Mouse (Mus musculus) cortical plate, adult 2 months (tissue): ENCODE measurements around the gene Tmem115.
"Not testable (repeated sequence)": the region's sequence is repeated elsewhere in the genome, so short reads cannot be mapped to it uniquely, and the experiment has no call there.

Experiments used
- CTCF ChIP-seq: fragments of 200-500 bp; IDR thresholded peaks from 2 replicates; pipeline ENCODE4 v1.5.1; 2011; ENCODE audit warnings: mild to moderate bottlenecking, control low read depth, low read length; ENCODE audit not compliant: insufficient read depth; ENCODE audit errors: extremely low read depth
- POLR2A ChIP-seq: fragments of 200-500 bp; IDR thresholded peaks from 2 replicates; pipeline ENCODE4 v1.6.1; 2011; ENCODE audit warnings: mild to moderate bottlenecking, low read length, control low read depth; ENCODE audit not compliant: insufficient read depth; ENCODE audit errors: extremely low read depth

DNA sequence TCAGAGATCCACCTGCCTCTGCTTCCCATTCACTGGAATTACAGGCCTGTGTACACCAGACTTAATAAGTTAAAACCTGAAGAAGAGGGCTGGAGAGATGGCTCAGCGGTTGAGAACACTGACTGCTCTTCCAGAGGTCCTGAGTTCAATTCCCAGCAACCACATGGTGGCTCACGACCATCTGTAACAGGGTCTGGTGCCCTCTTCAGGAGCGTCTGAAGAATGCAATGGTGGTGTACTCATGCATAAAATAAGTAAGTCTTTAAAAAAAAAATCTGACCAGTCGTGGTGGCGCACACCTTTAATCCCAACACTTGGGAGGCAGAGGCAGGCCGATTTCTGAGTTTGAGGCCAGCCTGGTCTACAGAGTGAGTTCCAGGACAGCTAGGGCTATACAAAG lies 40.0 kb downstream of the Tmem115 start:
- not testable (repeated sequence) for TF ChIP-seq CTCF, POLR2A
